Mouse (Mus musculus) embryo, embryonic 11 days (tissue): ENCODE results near the gene Foxn3.

Experiments
- DNase-seq: peaks from one replicate; pipeline ENCODE4 v3.0.0-alpha.2; 2015

Gene Foxn3

DNA sequence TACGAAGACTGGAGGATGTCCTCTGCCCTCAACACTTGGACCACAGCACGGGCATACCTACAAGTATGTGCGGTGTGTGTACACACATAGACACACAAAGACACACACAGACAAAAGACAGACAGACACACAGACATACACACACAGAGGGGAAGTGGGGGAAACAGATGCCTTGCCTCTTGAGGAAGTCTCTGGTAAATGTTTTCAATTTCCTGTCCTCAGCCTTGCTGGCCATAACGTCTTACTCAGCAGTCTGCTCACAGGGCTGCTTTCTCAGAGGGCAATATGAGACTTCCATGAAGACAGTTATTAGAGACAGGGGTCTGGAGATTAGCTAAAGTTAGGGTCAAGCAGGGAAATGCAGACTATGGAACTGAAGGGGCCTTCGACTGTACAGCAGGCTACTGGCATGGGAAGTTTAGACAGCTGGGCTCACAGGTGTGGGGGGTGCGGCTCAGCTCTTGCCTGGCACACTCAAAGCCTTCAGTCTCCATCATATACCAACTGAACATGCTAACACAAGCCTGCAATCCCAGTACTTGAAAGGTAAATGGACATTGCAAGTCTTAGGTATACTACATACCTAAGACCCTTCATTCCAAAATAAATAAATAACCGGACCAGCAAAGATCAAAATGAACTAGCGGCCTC lies 278.8 kb downstream of the Foxn3 start:
- peak; percentile 47 for DNase-seq

GRCm38 (mm10) chr12:99280826-99281225 lies 282.6 kb downstream of the Foxn3 start:
- DNase-seq: no peak

DNA sequence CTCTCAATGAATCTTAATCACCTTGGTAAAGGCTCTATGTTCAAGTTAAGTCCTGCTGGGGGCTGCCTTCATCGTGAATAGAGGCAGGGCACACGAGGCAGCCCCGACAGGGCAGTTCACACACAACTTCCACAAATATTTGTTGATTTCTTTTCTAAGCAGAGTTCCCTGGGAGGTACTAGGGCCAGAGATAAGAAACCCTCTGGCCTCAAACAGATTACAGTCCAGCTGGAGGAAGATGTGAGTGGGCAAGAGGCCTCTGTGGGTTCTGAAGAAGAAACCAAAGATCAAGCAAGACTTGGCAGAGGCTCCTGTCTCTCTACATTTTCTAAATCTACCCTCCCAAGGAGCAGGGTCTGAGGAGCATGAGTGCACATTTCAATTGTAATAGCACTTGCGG lies 283.1 kb downstream of the Foxn3 start:
- DNase-seq: no peak

- DNase-seq: no peak
Observed at GRCm38 (mm10) chr12:99279426-99279825, 284.0 kb downstream of the Foxn3 start.

DNA sequence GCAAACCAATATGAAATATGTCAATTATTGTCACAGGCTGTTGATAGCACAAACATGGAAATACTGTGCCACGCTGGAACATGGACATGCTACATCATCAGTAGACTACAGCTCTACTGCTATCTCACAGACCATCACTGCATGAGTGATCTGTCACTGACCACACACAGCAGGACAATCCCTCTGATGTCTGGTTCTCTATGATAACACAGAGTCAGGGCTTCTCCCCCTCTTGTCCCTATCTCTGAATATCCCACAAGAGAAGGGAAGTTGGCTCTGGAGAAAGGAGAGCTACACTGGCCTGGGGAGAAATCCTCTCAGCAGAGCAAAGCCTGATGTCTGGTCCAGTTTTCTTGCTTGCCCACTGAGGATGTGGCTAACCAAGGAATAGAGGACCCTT lies 288.8 kb downstream of the Foxn3 start:
- DNase-seq: no peak

DNA sequence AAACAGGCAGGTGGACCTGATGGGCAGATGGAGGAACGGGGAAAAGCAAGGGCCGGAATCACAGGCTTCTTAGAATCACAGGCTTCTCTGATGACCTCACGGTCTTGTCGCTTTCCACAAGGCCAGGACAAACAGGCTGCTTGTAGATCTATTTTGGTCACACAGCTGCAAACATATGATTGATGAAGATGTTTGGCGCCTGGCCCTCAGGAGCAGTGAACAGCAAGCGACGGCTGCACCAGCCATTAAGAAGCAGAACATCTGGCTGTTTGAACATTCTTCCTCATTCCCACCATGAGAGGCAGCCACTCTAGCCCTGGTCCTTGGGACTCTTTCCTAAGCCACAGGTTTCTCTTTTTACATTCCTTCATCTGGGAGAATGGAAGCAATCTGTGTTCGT lies 294.0 kb downstream of the Foxn3 start:
- no peak for DNase-seq

GRCm38 (mm10) chr12:99268954-99269353 lies 294.4 kb downstream of the Foxn3 start:
- DNase-seq: no peak

GRCm38 (mm10) chr12:99267732-99268131 lies 295.6 kb downstream of the Foxn3 start:
- DNase-seq: no peak

GRCm38 (mm10) chr12:99266434-99266833 lies 296.9 kb downstream of the Foxn3 start:
- no peak for DNase-seq

GRCm38 (mm10) chr12:99265777-99266176 lies 297.6 kb downstream of the Foxn3 start:
- DNase-seq: no peak

DNA sequence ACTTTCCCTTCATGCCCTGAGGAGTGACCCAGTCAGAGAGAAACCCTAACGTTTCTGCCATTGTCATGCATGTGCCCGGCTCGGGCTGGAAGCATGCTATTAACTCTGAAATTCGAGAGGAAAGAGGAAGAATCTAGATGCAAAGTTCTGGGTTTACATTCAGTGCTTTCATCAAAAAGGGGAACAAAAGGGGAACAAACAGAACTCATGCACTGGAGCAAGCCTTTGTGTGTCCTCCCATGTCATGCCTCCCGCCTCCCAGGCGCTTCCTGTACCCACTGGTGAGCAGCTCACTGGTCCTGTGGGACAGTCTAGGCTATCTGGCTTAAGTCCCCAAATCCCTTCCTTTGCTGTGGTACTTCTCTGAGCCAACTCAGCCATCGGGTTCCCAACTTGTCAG lies 299.0 kb downstream of the Foxn3 start:
- no peak for DNase-seq

- DNase-seq: no peak
Observed at GRCm38 (mm10) chr12:99263592-99264335, 299.6 kb downstream of the Foxn3 start.

DNA sequence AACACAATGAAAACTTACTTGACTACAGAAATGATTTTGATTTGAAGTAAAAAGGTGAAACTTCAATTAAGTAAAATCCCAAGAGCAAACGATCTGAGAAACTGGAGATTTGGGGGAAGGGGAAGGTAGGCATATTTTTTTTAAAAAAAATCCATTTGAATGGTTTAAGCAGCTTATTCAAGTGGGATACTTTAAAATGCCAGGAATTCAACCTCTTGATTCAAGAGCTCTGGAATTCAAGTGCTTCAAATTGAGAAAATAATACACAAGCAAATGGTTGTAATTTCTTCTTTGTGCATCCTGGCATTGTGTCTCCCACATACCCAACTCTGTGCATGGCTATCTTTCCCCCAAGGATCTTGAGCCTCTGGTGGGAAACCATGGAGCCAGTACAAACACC lies 300.5 kb downstream of the Foxn3 start:
- no peak for DNase-seq

DNA sequence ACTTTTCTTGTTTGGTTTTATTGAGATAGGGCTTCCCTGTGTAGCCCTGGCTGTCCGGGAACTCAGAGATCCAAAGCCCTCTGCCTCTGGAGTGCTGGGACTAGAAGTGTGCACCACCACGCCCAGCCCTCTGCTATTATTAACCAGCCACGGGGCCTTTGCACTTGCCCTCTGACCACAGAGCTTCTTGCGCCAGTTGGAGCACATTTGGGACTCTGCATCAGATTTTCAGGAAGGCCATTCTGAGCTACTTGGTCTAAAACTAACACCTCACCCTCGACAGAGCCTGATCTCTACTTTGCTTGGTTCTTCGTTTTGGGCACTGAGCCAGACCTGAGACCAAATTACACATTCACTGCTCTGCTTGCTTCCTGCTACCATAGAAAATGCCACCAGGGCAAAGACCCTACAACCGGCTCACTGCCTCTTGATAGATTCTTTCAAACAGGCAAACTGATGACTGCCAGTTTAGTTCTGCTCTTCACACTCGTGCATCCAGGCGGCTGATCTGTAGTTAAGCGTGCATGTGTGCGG lies 301.2 kb downstream of the Foxn3 start:
- no peak for DNase-seq

GRCm38 (mm10) chr12:99260171-99260570 lies 303.2 kb downstream of the Foxn3 start:
- DNase-seq: no peak

DNA sequence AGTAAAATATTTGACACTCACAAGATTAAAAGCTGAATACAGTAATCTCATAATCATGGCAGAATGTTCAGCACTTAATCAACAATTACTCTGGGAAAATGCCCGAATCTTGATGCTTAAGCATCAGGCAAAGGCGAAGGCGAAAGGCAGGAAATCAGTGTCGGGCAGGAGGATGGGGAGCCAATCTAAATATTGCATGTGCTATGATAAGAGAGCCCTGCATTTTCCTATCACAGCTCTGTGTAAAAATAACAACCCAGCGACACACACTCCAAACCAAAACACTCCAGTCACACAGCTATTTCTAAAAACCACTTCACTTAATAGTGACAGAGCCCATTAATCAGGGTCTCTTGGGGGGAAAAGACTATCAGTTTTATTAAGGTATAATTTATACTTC lies 305.8 kb downstream of the Foxn3 start:
- no peak for DNase-seq

GRCm38 (mm10) chr12:99256997-99257396 lies 306.4 kb downstream of the Foxn3 start:
- no peak for DNase-seq

DNA sequence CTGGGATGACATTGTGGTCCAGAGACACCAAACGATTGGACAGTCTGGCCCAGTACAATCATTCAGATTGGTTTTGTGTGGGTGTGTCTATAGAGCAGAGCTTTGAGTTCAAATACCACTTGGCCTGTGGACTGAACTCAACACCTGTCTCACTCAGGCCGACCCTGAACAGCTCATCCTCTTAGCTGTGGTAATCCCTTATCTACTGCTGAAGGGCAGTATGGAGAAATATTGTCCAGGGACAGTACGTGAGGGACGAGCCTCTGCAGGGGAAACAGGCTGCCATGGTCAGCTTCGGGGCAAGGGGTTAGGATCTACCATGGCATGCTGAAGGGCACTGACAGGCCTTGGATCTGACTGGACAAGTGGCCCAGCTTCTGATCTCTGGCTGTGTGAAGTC lies 306.9 kb downstream of the Foxn3 start:
- no peak for DNase-seq

DNA sequence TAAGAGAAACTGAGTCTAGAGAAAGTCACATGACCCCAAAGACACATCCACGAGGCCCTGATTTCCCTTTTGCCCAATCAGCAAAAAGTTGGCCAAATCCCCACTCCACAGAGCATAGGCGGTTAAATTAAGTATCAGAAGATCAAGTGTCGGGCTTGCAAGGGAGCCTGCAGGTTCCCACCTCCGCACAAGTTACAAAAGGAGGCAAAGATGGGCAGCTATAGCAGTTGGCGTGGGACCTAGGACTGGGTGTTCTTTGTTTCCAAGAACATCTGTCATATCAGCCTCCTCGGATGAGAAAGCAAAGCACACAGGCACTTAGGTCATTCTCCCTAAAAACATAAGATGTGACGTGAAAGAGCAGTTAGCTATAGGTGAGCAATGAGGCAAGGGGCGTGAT lies 308.9 kb downstream of the Foxn3 start:
- DNase-seq: no peak

DNA sequence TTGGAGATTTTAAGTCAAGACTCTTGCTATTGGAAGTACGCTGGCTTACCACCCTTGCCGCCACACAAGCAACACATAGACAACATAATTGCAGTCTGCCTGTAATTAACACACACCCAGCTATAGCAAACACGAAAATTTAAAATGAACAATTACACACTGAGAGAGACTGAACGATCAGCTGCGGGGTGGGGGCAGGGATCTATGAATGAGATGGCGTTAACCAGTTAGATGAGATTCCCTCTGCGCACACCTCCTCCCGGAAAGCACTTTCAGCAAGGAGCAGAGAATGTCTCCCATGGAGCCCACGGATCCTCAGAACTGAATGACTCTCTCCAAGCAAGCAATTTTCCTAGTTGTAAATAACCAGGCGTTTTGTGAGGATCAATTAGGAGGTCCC lies 309.8 kb downstream of the Foxn3 start:
- no peak for DNase-seq

GRCm38 (mm10) chr12:99248606-99249005 lies 314.8 kb downstream of the Foxn3 start:
- DNase-seq: no peak

- no peak for DNase-seq
Observed at GRCm38 (mm10) chr12:99247939-99248338, 315.4 kb downstream of the Foxn3 start.

GRCm38 (mm10) chr12:99246984-99247746 lies 316.2 kb downstream of the Foxn3 start:
- no peak for DNase-seq

DNA sequence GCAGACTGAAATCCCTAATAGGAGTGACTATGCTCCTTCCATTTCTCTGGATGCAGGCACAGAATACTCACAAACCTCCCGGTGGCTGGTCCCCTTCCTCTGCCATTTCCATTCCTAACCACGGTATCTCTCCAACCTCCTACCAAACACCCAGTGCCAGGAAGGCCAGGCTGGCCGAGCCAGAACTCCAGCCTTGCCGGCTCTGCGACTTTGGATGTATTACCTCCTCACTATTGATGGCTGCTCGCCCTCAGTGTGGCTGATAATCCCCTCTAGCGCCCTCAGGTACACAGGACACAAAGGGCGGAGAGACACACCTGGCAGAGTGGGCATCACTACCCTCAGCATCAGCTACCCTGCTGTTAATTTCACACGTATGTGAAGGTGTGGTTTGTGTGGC lies 318.7 kb downstream of the Foxn3 start:
- no peak for DNase-seq
